In the genomic region with DNA sequence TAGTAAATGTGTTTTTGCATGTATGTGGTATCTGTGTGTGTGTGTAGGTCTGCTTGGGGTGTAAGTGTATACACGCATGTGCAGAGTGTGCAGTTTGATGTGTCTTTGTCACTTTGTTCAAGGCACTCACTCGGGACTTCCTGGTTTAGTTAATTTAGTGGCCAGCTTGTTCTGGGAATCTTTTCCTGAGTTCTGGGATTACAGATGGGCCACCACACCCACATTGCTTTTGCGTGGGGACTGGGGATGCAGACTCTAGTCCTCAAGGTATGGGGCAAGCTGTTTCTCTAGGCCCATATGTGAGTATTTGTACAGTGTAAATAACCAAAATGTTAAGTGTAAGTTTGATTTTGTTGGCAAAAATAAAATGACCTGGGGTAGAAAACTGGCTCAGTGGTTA, we compare ENCODE assay signal across 22 mouse cellular contexts. TPM values are rescaled to one million over a fixed set of nuclear protein-coding genes. Genes with fewer than 3 reads are reported as not detected.
A peak's percentile ranks its signal among the peaks of the same experiment; 100 is the strongest.
DNase-seq lines count a peak whose midpoint lies in the region; ATAC-seq and TF ChIP-seq lines count a peak whose summit lies in the region.
"Had no signal": no experiment of that assay in that cellular context is flagged by ENCODE, and none has a peak within 500 bp of the region (broad histone marks: within the 10 kb centered on the region; RNA-seq: fewer than 3 reads in every experiment).

No protein-coding gene starts in this region.

- H3K4me1 ChIP-seq in MEL (ENCODE audit: control insufficient read depth in 1 of 2, insufficient read depth in 2 of 2, low read length in 2 of 2): peaks cover 35 to 44% of the 10 kb centered on the region in 2 experiments
- H3K4me1 ChIP-seq in liver, embryonic 12.5 days: peaks cover 67% of the 10 kb centered on the region
- H3K4me1 ChIP-seq in liver, postnatal 0 days (ENCODE audit: insufficient read depth): peaks cover 37% of the 10 kb centered on the region
- H3K4me1 ChIP-seq: embryonic facial prominence, embryonic 13.5 days had no signal

- no peak for TF ChIP-seq CTCF in MEL (IDR thresholded peaks at IDR 0.05 in 2 of 3, conservative IDR thresholded peaks at IDR 0.05 in 1 of 3; ENCODE audit: control insufficient read depth in 1 of 3, insufficient read depth in 1 of 3, low read depth in 2 of 3, low read length in 3 of 3, poor library complexity in 1 of 3, severe bottlenecking in 1 of 3)
- no peak for TF ChIP-seq CTCF in liver, postnatal 0 days (IDR thresholded peaks at IDR 0.05; ENCODE audit: low read depth)

- TF ChIP-seq EP300 in MEL (IDR thresholded peaks at IDR 0.05; ENCODE audit: low read depth in 1 of 2, low read length in 2 of 2): no peak
- no peak for TF ChIP-seq EP300 in liver, postnatal 0 days (IDR thresholded peaks at IDR 0.05; ENCODE audit: low read depth)

- no peak for TF ChIP-seq RAD21 in MEL (IDR thresholded peaks at IDR 0.05; ENCODE audit: low read depth, low read length)

- H3K4me2 ChIP-seq in liver, embryonic 12.5 days: peak overlapping the region; percentile 21; the same call in 1 of the 2 replicates
- H3K4me2 ChIP-seq in liver, postnatal 0 days (ENCODE audit: low read depth, low read length): peak overlapping the region; percentile 20; the same call in 1 of the 2 replicates
- H3K4me2 ChIP-seq: embryonic facial prominence, embryonic 13.5 days; forebrain, embryonic 12.5 days; heart, embryonic 11.5 days; heart, embryonic 15.5 days; hindbrain, embryonic 13.5 days had no signal

- H3K9me3 ChIP-seq in MEL (replicated peaks; ENCODE audit: insufficient read depth, low read length): no peaks in the 10 kb centered on the region
- H3K9me3 ChIP-seq in liver, embryonic 12.5 days (replicated peaks): no peaks in the 10 kb centered on the region
- no peaks in the 10 kb centered on the region for H3K9me3 ChIP-seq in liver, postnatal 0 days (ENCODE audit: low read length)
- H3K9me3 ChIP-seq: embryonic facial prominence, embryonic 13.5 days; forebrain, embryonic 12.5 days; G1E; heart, embryonic 15.5 days; hindbrain, embryonic 13.5 days had no signal

- no peaks in the 10 kb centered on the region for H3K79me2 ChIP-seq in MEL (ENCODE audit: control insufficient read depth, insufficient read depth, low read length, poor library complexity)

- ATAC-seq in liver, embryonic 12.5 days: no peak
- ATAC-seq in liver, postnatal 0 days: no peak
- ATAC-seq: forebrain, embryonic 16.5 days; hindbrain, postnatal 0 days had no signal

- H3K36me3 ChIP-seq in MEL (ENCODE audit: control insufficient read depth in 1 of 2, insufficient read depth in 2 of 2, low read length in 2 of 2): peaks cover 0 to 38% of the 10 kb centered on the region in 2 experiments; a peak in 2 of 4 replicates
- H3K36me3 ChIP-seq in liver, embryonic 12.5 days: no peaks in the 10 kb centered on the region
- no peaks in the 10 kb centered on the region for H3K36me3 ChIP-seq in liver, postnatal 0 days (replicated peaks; ENCODE audit: insufficient read depth, low read length)
- H3K36me3 ChIP-seq: forebrain, embryonic 12.5 days; heart, embryonic 15.5 days; hindbrain, embryonic 13.5 days had no signal

- H3K27ac ChIP-seq in MEL (ENCODE audit: control insufficient read depth, low read depth, low read length): no peak overlapping the region
- H3K27ac ChIP-seq in liver, embryonic 12.5 days: 0 out of 2 replicates have a peak overlapping the region, but pooled peaks have one; percentile 62
- no peak overlapping the region for H3K27ac ChIP-seq in liver, postnatal 0 days (ENCODE audit: low read depth)
- H3K27ac ChIP-seq: embryonic facial prominence, embryonic 13.5 days; forebrain, embryonic 12.5 days; heart, adult 2 months; heart, embryonic 15.5 days; hindbrain, embryonic 13.5 days; hindbrain, postnatal 0 days had no signal

- H3K27me3 ChIP-seq in MEL (ENCODE audit: control insufficient read depth in 1 of 2, insufficient read depth in 2 of 2, low read length in 2 of 2): no peaks in the 10 kb centered on the region
- no peaks in the 10 kb centered on the region for H3K27me3 ChIP-seq in liver, embryonic 12.5 days (replicated peaks)
- no peaks in the 10 kb centered on the region for H3K27me3 ChIP-seq in liver, postnatal 0 days (ENCODE audit: insufficient read depth, low read length)
- H3K27me3 ChIP-seq: embryonic facial prominence, embryonic 13.5 days; forebrain, embryonic 12.5 days; heart, embryonic 15.5 days; hindbrain, embryonic 13.5 days had no signal

- no peak overlapping the region for H3K9ac ChIP-seq in MEL (ENCODE audit: control insufficient read depth, low read depth, low read length, poor library complexity, severe bottlenecking)
- 0 out of 2 replicates have a peak overlapping the region, but pooled peaks have one; percentile 10 for H3K9ac ChIP-seq in liver, embryonic 12.5 days
- H3K9ac ChIP-seq in liver, postnatal 0 days (replicated peaks): no peak overlapping the region
- H3K9ac ChIP-seq: embryonic facial prominence, embryonic 13.5 days; forebrain, embryonic 12.5 days; heart, embryonic 15.5 days; hindbrain, embryonic 13.5 days had no signal

- peak; percentile 50 to 53 for DNase-seq in layer of hippocampus, adult 8-10 months (ENCODE audit: low spot score in 2 of 2)
- no peak for DNase-seq in layer of hippocampus, adult 11-12 months (ENCODE audit: low spot score)
- DNase-seq in MEL (ENCODE audit: low read depth, low spot score): no peak
- no peak for DNase-seq in liver, postnatal 0 days
- no peak for DNase-seq in kidney, adult 11 months
- DNase-seq in urinary bladder, postnatal 14 days (ENCODE audit: low spot score): no peak
- DNase-seq: adrenal gland, postnatal 10 days; cerebellum, adult 18-20 months; cerebellum, adult 9-11 months; cerebellum, postnatal 36 days; gastrocnemius, postnatal 36 days; heart, adult 2 months; heart, postnatal 14 days had no signal

- no peak for TF ChIP-seq POLR2A in MEL (IDR thresholded peaks at IDR 0.05; ENCODE audit: control insufficient read depth in 1 of 2, insufficient read depth in 1 of 2, low read depth in 1 of 2, low read length in 2 of 2, poor library complexity in 1 of 2)

- H3K4me3 ChIP-seq in MEL (ENCODE audit: control insufficient read depth in 1 of 2, insufficient read depth in 1 of 2, low read depth in 2 of 2, low read length in 2 of 2): no peak overlapping the region
- H3K4me3 ChIP-seq in liver, embryonic 12.5 days: no peak overlapping the region
- no peak overlapping the region for H3K4me3 ChIP-seq in liver, postnatal 0 days (ENCODE audit: low read depth, low read length)
- H3K4me3 ChIP-seq: embryonic facial prominence, embryonic 13.5 days; forebrain, embryonic 12.5 days; heart, adult 2 months; heart, embryonic 15.5 days; hindbrain, embryonic 13.5 days had no signal

- 64% methylated on average over 3 of the region's 3 CpGs for WGBS in liver, embryonic 12.5 days (ENCODE audit: insufficient replicate concordance)
- 63% methylated on average over 3 of the region's 3 CpGs for WGBS in liver, postnatal 0 days (ENCODE audit: insufficient replicate concordance)

TF ChIP-seq in MEL, 35 proteins besides CTCF, POLR2A, EP300 and RAD21:
- peak; percentile 13; the same call in 1 of the 2 replicates for TF ChIP-seq ZC3H11A (IDR thresholded peaks at IDR 0.05; ENCODE audit: low read depth, low read length)
- TF ChIP-seq SMC3 (IDR thresholded peaks at IDR 0.05; ENCODE audit: low read depth, low read length): no peak

RNA-seq across cellular contexts. Expression of a gene that starts 31.0 kb away (rescaled TPM):
- total RNA-seq in layer of hippocampus, adult 8-10 months (2022): 10 to 100 TPM in 3 of 4 experiments, 1 to 10 TPM in 1; 9.2 to 11.1 (median 10.4) TPM
- total RNA-seq in MEL (2012; rRNA removed): 21.0 and 42.0 TPM in 2 replicates
- 10 to 100 TPM in 1 of 2 experiments, not detected in 1; 34.4 TPM for polyA plus RNA-seq in MEL (2012; ENCODE audit: insufficient read depth in 1 of 2, insufficient read length in 2 of 2, low read depth in 1 of 2, low replicate concordance in 2 of 2, missing spikeins in 1 of 2)
- polyA plus RNA-seq in liver, embryonic 12.5 days (2016; fragmentation: Nextera tagmentation; extraction: Ambion mirVana): 45.4 and 47.6 TPM in 2 replicates
- polyA plus RNA-seq in liver, postnatal 0 days (2015; fragmentation: Nextera tagmentation; extraction: Ambion mirVana): 15.3 and 18.9 TPM in 2 replicates

RNA-seq across cellular contexts. Expression of a gene that starts 39.9 kb away (rescaled TPM):
- total RNA-seq in layer of hippocampus, adult 8-10 months (2022): 10 to 100 TPM; 27.4 to 30.0 (median 28.1) TPM
- 2.4 and 2.5 TPM in 2 replicates for total RNA-seq in MEL (2012; rRNA removed)
- polyA plus RNA-seq in MEL (2012; ENCODE audit: insufficient read depth in 1 of 2, insufficient read length in 2 of 2, low read depth in 1 of 2, low replicate concordance in 2 of 2, missing spikeins in 1 of 2): 1 to 10 TPM in 1 of 2 experiments, not detected in 1; 8.1 TPM
- polyA plus RNA-seq in liver, embryonic 12.5 days (2016; fragmentation: Nextera tagmentation; extraction: Ambion mirVana): 6.0 and 6.7 TPM in 2 replicates
- polyA plus RNA-seq in liver, postnatal 0 days (2015; fragmentation: Nextera tagmentation; extraction: Ambion mirVana): 5.9 and 7.5 TPM in 2 replicates

RNA-seq across cellular contexts. Expression of a gene that starts 42.1 kb away (rescaled TPM):
- 1 to 10 TPM; 3.0 to 3.5 (median 3.3) TPM for total RNA-seq in layer of hippocampus, adult 8-10 months (2022)
- 6.0 and 7.5 TPM in 2 replicates for total RNA-seq in MEL (2012; rRNA removed)
- 10 to 100 TPM in 1 of 2 experiments, not detected in 1; 10.1 TPM for polyA plus RNA-seq in MEL (2012; ENCODE audit: insufficient read depth in 1 of 2, insufficient read length in 2 of 2, low read depth in 1 of 2, low replicate concordance in 2 of 2, missing spikeins in 1 of 2)
- 12.2 and 13.7 TPM in 2 replicates for polyA plus RNA-seq in liver, embryonic 12.5 days (2016; fragmentation: Nextera tagmentation; extraction: Ambion mirVana)
- 4.9 and 5.4 TPM in 2 replicates for polyA plus RNA-seq in liver, postnatal 0 days (2015; fragmentation: Nextera tagmentation; extraction: Ambion mirVana)

RNA-seq across cellular contexts. Expression of a gene that starts 42.2 kb away (rescaled TPM):
- 10 to 100 TPM; 16.6 to 24.8 (median 23.8) TPM for total RNA-seq in layer of hippocampus, adult 8-10 months (2022)
- 16.2 and 28.3 TPM in 2 replicates for total RNA-seq in MEL (2012; rRNA removed)
- polyA plus RNA-seq in MEL (2012; ENCODE audit: insufficient read depth in 1 of 2, insufficient read length in 2 of 2, low read depth in 1 of 2, low replicate concordance in 2 of 2, missing spikeins in 1 of 2): 10 to 100 TPM in 1 of 2 experiments, not detected in 1; 23.3 TPM
- polyA plus RNA-seq in liver, embryonic 12.5 days (2016; fragmentation: Nextera tagmentation; extraction: Ambion mirVana): 62.6 and 67.1 TPM in 2 replicates
- 38.2 and 40.3 TPM in 2 replicates for polyA plus RNA-seq in liver, postnatal 0 days (2015; fragmentation: Nextera tagmentation; extraction: Ambion mirVana)

RNA-seq across cellular contexts. Expression of a gene that starts 49.0 kb away (rescaled TPM):
- total RNA-seq in layer of hippocampus, adult 8-10 months (2022): 100 to 1,000 TPM; 606 to 878 (median 722) TPM
- 3,920 and 4,112 TPM in 2 replicates for total RNA-seq in MEL (2012; rRNA removed)
- polyA plus RNA-seq in MEL (2012; ENCODE audit: insufficient read depth in 1 of 2, insufficient read length in 2 of 2, low read depth in 1 of 2, low replicate concordance in 2 of 2, missing spikeins in 1 of 2): 1,000 to 10,000 TPM in 1 of 2 experiments, not detected in 1; 2,892 TPM
- 1,112 and 1,156 TPM in 2 replicates for polyA plus RNA-seq in liver, embryonic 12.5 days (2016; fragmentation: Nextera tagmentation; extraction: Ambion mirVana)
- polyA plus RNA-seq in liver, postnatal 0 days (2015; fragmentation: Nextera tagmentation; extraction: Ambion mirVana): 732 and 758 TPM in 2 replicates

Comparison
In these comparisons a context has a peak if more than half of its experiments do, and no peak if none do; other contexts are left out.
1. DNase-seq: peak in layer of hippocampus, adult 8-10 months (2 of 2); none in layer of hippocampus, adult 11-12 months (single experiment), MEL (single experiment), liver, postnatal 0 days (single experiment), kidney, adult 11 months (single experiment) and urinary bladder, postnatal 14 days (single experiment).